Mouse (Mus musculus) c-Kit-positive CD71-positive TER-119-positive erythroid progenitor cells, embryonic 14.5 days (primary cell): Measurements from ENCODE around the gene Casp2.
A peak's percentile ranks its signal among the peaks of the same experiment; 100 is the strongest.

Experiments used
- DNase-seq: peaks from one replicate; pipeline ENCODE4 v3.0.0-alpha.2; 2013; ENCODE audit warnings: low spot score

Casp2 gene

DNA sequence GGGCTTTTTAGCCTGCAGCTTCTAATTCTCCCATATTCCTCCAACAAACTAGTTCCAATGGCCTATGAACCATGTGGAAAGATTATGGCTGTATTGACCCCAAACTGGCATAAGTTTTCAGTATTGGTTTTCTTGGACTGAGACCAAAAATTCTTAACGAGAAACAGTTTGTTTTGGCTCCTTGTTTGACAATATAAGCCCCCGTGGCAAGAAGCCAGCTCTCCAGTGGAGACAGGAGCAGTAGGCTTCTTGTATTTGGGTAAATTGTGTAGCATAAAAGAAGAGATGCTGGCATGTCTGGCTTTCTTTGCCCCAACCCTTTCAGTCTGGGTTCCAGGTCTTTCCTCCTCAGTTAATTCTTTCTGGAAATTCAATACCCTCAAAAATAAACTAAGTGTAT, 11.4 kb downstream of the Casp2 start:
- no peak for DNase-seq

DNA sequence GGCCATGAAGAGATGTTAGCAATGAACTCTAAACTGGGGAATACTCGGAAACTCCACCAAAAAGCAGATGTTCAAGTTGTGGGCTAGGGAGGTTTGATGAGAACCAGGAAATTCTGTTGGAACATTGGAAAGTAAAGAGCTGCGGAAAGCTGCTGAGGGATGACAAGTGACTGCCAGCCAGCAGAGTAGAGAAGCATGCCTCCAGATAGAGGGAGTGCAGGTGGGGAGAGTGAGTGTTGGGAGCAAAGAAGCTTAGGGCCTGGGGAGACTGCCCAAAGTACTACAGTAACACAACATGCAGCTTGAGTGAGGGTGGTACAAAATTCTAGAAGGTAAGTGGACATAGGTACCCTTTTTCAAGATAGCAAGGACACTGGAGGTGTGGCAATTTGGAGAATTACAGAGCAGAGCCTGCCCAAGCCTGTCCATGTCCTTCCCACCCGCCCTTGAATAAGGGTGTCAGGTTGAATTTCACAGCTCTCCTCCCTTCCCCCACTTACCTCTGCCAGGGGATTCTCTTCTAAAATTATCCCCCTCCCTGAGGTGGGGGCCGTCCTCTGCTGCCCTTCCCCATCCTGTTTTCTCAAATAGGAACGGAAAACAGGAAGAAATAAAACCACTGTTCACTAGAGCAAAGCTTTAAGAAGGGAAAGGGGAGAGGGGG, 18.2 kb downstream of the Casp2 start:
- no peak for DNase-seq

DNA sequence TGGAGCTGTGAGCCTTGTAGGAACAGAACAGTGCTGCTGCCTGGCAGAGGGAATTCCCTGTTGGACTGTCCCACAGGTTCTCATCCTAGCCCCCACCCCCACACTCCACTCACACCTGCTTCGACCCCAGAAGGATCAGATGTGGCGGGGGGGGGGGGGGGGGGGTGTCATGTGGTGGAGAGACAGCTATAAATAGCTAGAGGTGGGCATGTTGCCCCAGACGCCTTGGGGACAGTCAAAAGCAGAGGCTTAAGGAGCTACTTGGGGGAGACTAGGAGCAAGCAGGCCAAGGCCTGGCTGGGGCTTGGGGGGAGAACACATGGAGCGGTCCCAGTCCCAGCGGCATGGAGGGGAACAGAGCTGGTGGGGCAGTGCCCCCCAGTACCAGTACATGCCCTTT, 21.7 kb downstream of the Casp2 start, which contains the start of gene Clcn1:
Gene Clcn1, plus strand, starts transcription at position 238 of the 400 bp plus-strand sequence.
- no peak for DNase-seq

DNA sequence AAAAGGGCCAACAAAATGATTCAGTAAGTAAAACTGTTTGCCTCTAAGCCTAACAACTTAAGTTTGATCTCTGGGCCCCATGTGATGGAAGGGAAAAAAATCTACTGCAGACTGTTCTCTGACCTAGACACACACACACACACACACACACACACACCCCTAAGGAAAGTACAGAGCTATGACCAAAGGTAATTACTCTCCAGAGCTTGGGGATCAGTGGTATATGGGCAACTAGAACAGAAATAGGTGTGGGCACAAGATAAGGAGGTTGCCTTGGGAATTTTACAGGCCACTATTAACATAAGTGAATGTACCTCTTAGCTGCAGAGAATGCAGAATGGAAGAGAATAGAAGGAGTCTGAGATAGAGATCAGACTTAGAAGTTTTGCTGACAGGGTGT, 22.8 kb downstream of the Casp2 start:
- DNase-seq = no peak

DNA sequence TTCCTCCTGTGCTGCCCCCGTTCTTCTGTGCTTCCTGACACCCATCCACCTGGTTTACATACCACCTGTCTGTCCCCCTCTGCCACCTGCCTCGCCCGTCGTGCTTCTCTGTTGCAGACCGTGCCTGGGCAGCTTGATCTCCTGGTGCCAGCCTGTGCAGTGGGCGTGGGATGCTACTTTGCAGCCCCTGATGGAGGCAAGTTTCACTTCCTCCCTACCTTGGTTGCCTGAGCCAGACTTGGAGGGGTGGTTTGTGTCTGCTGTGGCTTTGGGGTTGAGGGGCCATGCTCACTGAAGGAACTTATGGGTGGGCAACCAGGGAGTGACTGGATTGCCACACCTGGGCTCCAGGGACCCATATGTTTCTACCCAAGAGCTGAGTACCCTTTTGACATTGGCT, 28.5 kb downstream of the Casp2 start:
- DNase-seq = no peak

DNA sequence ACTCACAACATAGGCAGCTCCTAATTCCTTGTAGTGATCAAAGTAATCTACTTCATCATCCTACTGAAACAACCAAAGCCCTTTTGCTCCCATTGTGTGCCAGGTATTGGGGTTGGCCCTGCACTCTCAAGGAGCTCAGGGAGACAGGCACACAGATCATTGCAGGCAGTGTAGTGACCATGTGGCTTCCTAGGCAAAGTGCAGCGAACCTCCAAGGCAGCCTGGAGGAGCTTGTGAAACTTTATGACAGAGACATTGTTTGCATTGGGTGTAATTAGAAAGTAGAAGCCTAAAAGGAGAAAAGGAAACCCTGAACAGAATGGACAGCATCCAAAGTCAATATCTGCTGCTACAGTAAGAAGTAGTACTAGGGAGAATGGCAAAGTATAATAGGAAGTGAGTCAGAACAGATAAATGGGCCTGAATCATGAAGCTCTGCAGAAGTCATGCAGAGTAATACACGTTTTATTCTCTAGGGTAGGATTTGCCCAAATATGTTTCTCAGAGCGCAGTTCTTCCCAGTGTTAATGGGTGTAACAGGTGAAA, 30.8 kb downstream of the Casp2 start:
- no peak for DNase-seq

DNA sequence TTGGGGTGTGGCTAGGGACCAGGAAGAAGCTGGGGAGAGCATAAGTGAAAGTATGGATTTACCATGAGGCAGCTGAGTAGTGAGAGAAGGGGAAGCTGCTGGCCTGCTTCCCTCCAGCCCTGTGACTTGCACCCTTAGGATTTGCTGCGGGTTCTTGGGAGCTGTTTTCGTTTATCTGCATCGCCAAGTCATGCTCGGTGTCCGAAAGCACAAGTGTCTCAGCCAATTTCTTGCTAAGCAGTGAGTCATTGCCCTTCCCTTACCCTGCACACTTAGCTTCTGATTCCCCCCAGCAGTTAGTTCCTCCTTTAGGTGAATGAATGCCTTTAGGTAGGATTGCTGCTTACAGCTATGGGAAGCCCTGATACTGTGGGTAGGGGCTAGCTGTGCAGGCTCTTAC, 34.6 kb downstream of the Casp2 start:
- no peak for DNase-seq

DNA sequence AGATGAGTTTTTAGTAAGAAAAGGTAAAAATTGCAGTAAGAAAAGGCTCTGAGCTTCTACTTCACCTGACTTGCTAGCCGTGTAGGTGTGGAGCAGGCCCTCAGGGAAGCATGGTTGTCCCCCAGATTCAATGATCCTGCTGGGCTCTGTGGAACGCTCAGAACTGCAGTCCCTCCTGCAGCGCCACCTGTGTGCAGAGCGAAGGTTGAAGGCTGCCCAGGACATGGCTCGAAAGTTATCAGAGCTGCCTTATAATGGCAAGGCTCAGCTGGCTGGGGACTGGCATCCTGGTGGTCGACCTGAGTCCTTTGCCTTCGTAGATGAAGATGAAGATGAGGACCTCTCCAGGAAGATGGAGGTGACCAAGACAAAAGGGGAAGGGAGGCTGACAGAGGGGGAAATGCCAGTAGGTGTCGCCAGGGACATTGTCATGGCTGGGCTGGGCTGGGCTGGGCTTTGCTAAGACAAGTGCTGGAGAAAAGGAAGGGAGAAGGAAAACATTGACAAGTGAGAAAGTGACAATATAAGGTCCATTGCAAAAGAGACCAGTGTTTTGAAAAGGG, 45.1 kb downstream of the Casp2 start:
- DNase-seq = no peak

DNA sequence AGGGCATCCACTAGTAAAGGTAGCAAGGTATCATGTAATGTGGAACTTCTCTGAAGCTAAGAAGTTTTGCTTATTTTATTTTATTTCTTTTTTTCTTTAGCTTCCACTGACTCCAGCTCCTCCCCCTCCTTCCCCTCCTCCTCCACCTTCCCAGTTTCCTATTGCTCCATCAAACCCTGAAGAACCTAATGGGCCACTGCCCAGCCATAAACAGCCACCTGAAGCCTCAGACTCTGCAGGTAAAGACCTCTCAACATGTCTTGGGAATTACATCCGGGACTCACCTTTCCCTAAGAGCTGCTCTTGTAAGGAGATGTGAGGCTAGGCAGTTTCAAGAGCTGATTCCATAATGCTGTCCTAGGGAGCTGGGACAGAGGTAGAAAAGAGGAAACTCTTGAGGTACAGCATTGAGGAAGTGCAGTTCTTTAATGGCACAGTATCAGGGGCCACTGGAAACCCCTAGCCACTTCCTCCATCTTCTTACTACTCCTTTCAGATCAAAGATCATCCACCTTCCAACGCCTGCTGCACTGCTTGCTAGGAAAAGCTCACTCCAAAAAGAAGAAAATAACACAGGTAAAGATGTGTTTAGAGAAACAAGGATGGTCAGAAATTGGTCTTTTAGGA, 45.8 kb downstream of the Casp2 start:
- no peak for DNase-seq

DNA sequence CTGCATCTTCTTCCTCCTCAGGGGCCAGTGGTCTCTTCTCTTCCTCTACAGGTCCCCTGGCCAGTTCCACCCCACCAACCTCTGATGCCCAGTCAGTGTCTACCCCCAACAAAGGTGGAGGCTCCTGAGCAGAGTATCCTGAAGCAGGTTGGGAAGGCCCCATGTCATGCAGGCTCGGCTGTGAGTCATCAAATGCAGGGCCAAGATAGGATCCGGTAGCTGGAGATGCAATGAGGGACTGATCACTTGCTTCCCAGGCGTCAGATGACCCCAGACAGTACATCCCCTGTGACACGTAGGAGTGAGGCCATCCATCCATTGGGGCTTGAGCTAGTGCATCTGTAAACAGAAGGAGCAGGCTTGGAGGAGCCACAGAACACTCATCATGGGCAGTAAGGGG, 53.5 kb downstream of the Casp2 start:
- no peak for DNase-seq

DNA sequence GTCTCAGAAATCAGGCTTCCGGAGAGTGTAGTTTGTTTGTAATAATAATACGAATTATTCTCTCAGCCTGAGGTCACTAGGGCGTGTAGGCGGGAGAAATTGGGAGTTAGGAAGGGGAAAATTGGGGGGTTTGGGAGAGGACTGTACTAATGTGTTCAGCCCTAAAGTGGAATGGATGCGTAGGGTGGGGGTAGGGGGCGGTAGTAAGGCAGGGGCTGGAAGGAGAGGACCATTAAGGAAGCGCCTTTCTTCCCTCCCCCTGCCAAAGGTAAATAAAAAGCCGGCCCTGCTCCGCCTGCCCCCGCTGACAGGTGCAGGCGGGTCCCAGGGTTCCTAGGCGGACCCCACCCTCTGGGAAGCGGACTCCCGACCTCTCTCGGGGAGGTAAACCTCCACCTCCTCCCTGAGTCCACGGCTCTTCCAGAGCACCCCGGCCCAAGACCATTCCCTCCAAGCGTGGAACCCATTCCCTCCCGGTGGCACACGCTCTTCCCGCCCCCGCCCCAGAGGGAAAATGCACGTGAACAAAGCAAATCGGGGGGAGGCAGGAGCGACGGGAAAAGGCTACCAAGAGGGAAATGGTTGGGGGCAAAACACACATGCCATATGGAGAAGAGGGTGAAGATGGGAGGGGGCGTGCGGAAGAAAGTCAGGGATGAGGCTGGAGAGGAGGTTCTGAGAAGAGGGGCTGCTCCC, 58.7 kb downstream of the Casp2 start:
- no peak for DNase-seq

DNA sequence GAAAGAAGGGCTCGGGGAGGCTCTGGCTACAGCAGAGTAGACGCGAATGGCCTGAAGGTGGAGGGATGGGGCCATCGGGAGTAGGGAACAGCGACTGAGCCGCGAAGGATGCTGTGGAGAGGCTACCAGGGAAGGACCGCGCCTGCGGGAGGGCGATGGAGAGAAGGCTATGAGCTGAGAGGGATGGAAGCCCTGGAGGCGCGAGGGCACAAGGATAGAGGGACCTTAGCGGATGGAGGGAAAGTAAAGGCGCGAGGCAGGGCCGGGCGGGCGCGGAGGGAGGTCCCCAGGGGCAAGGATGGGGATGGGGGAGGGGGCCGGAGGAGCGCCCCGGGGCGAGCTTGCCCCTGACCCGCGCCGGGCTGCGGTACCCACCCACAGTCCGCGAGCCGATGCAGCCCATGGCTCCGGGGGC, 59.3 kb downstream of the Casp2 start:
- no peak for DNase-seq

DNA sequence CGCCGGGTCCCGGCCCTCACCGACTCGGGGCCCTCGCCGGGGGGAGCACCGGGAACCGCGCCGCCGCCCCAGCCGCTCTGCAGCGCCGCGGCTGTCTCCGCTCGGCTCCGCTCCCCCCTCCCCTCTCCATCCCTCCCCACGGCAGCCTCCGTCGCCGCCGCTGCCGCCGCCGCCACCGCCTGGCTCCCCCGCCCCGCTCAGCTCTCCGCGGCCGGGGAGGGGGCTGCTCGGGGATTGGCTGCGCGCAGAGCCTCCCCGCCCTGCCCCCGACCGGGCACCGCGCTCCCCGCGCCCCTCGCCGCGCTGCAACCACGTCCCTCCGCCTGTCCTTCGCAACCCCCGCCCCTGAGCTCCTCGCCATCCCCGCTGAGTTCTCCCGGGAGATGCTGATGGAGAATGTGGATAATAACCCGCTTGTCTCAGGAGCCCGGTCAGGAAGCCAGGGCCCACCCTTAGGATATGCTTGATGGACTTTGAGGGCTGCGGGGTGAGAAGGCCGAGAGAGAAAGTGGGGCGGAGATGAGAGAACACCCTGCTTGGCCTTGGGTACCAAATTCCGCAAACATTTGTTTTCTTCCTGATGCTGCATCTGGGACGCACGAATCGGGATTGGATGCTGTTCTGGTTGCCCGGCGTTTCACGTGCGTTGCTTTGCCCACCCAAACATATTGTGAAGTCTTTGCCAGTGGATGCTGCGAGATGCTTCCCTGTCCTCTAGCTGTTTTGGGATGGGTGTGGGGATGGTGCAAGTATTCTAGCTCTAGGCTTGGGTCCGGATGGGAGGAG, 59.9 kb downstream of the Casp2 start, which contains the start of gene Fam131b:
Gene Fam131b, minus strand, starts transcription at position 162 of the 786 bp plus-strand sequence.
- DNase-seq = no peak

DNA sequence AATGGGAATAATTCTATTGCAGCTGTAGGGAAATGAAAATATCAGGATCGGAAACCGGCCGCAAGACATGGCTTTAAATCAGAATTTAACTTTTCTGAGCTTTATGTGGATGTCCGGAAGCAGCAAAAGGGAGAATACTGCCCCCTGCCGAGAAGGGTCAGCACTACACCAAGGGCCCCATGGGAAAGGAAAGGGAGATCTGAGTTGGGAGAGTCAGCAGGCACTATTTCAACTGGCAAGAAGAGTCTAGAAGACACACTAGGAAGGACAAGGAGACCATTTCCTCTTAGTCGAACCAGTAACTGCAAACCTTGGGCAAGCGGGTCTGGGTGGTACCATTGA, 60.5 kb downstream of the Casp2 start:
- peak; percentile 40 for DNase-seq

DNA sequence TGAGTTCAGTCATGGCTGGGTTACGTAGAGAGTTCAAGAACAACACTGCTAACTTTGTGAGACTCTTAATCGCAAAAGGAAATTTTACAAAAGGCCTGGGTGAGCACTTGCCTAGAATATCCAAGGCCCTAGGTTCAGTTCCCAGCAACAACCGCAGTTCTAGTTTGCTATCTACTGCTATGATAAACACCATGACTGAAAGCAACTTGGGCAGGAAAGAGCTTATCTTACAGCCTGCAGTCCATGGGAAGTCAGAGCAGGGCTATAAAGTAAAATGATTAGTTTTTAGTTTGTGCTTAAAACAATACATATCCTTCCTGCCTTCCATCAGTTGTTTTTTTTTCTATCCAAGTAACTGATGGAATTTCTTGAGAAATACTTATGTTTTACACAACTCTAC, 61.7 kb downstream of the Casp2 start:
- DNase-seq = no peak

DNA sequence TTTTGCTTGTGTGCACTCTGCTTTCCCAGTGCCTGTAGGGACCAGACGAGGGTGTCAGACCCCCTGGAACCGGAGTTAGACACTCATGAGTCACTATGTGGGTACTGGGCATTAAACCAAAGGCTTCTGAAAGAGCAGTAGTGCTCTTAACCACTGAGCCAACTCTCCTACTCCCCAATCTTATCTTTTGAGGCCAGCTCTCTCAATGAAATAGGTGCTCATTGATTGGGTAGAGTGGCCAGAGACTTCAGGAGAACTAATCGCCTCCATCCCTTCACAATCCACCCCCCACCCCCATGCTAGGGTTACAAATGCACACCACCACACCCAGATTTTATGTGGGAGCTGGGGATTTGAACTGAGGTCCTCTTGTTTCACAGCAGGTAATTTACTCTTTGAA, 64.0 kb downstream of the Casp2 start:
- DNase-seq = no peak

DNA sequence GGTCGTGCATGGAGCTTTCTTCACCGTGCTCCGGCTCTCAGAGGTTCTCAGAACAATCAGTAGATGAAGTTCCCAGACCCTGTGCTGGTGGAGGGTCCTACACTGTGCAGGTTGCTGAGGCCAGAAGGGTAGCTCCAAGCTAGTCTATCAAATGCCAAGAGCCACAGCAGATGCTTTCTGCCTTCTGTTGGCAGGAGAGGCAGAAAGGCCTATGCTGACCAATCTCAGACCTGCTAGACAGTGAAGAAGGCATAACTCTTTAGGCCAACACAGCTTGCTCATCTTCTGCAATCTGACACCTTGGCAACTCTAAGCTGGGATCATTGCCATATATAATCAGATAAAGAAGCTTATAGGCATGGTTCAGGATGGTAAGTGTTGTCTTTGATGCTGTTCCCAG, 65.4 kb downstream of the Casp2 start:
- no peak for DNase-seq

DNA sequence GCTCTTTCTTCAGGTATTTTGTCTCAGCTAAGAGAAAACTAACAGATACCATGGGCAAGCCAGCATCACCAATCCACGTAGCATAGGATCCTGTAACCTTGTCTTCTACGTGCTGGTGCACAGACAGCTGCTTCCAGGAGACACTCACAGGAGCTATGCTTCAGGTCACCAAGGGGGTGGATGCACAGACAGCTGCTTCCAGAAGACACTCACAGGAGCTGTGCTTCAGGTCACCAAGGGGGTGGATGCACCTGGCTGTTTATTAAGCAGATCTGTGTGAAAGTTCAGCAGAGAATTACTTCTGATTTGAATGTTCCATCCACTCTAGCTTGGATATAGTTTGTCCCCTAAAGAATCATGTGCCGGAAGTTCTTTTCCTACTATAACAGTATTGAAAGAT, 66.2 kb downstream of the Casp2 start:
- no peak for DNase-seq
